Mouse (Mus musculus): Measurements from ENCODE around the gene Kcne3. TPM values are rescaled to one million over a fixed set of nuclear protein-coding genes. Genes with fewer than 3 reads are reported as not detected.

Gene Kcne3
- polyA plus RNA-seq, 1 experiment from 2014 or later: 1.7 TPM

Other genes with a start within 250 kb of the Kcne3 start
- gene Rnf169, start 196.1 kb upstream of the Kcne3 start, polyA plus RNA-seq (2015; fragmentation: Nextera tagmentation; extraction: Ambion mirVana): 5.0 and 7.0 TPM in 2 replicates
- 0.08 TPM in 1 of 2 replicates, not detected in the other for gene Chrdl2, start 170.3 kb upstream of the Kcne3 start, polyA plus RNA-seq (2015; fragmentation: Nextera tagmentation; extraction: Ambion mirVana)
- 53.2 and 57.2 TPM in 2 replicates for gene Pold3, start 54.9 kb upstream of the Kcne3 start, polyA plus RNA-seq (2015; fragmentation: Nextera tagmentation; extraction: Ambion mirVana)
- 8.3 and 9.0 TPM in 2 replicates for gene Lipt2, start 17.2 kb upstream of the Kcne3 start, polyA plus RNA-seq (2015; fragmentation: Nextera tagmentation; extraction: Ambion mirVana)
- gene Pgm2l1, start 50.9 kb downstream of the Kcne3 start, polyA plus RNA-seq (2015; fragmentation: Nextera tagmentation; extraction: Ambion mirVana): 3.3 and 3.9 TPM in 2 replicates
- gene P4ha3, start 109.0 kb downstream of the Kcne3 start, polyA plus RNA-seq (2015; fragmentation: Nextera tagmentation; extraction: Ambion mirVana): 2.7 and 3.0 TPM in 2 replicates
- 20.5 and 20.6 TPM in 2 replicates for gene C2cd3, start 195.7 kb downstream of the Kcne3 start, polyA plus RNA-seq (2015; fragmentation: Nextera tagmentation; extraction: Ambion mirVana)
- 41.5 and 48.4 TPM in 2 replicates for gene Ppme1, start 195.8 kb downstream of the Kcne3 start, polyA plus RNA-seq (2015; fragmentation: Nextera tagmentation; extraction: Ambion mirVana)

Data from thymus, postnatal 0 days (tissue).